Mouse (Mus musculus): ENCODE data around the gene Extl1. TPM values are rescaled to one million over a fixed set of nuclear protein-coding genes. Genes with fewer than 3 reads are reported as not detected.
A peak's percentile ranks its signal among the peaks of the same experiment; 100 is the strongest.

Gene Extl1
- polyA plus RNA-seq, 1 experiment from 2014 or later: 0.38 TPM

GRCm38 (mm10) chr4:134362586-134362985 is 21.1 kb downstream of the Extl1 start:
- peaks cover 2% of the 10 kb centered on the region for H3K4me1 ChIP-seq (ENCODE audit: control insufficient read depth, insufficient read depth, low read length)
- no peak overlapping the region for H3K4me2 ChIP-seq (ENCODE audit: low read depth, low read length)
- DNase-seq (ENCODE audit: low spot score) (peak; percentile 41), ATAC-seq (replicated peaks; ENCODE audit: insufficient number of reproducible peaks, low FRiP score, low TSS enrichment, low read depth) (no peak)
- no peaks in the 10 kb centered on the region for H3K27me3 ChIP-seq (ENCODE audit: control insufficient read depth, insufficient read depth, low read length)
- H3K4me3 ChIP-seq (ENCODE audit: low read depth, low read length): no peak overlapping the region
- no peak overlapping the region for H3K9ac ChIP-seq (replicated peaks; ENCODE audit: low read length)
- H3K27ac ChIP-seq (replicated peaks; ENCODE audit: low read depth, low read length): no peak overlapping the region
- no peaks in the 10 kb centered on the region for H3K9me3 ChIP-seq (replicated peaks; ENCODE audit: control insufficient read depth, low read length)
- no peaks in the 10 kb centered on the region for H3K36me3 ChIP-seq (replicated peaks; ENCODE audit: control insufficient read depth, insufficient read depth, low read depth, low read length)
- 21% methylated on average over 9 of the region's 9 CpGs for WGBS

GRCm38 (mm10) chr4:134362124-134362523 is 21.5 kb downstream of the Extl1 start:
- Histone ChIP-seq H3K27me3 (ENCODE audit: control insufficient read depth, insufficient read depth, low read length) (0 out of 2 replicates have a peak, but pooled peaks cover 2% of the 10 kb centered on the region), H3K9ac (replicated peaks; ENCODE audit: low read length) (no peak overlapping the region), H3K36me3 (replicated peaks; ENCODE audit: control insufficient read depth, insufficient read depth, low read depth, low read length) (no peaks in the 10 kb centered on the region), H3K4me3 (ENCODE audit: low read depth, low read length) (no peak overlapping the region), H3K4me2 (ENCODE audit: low read depth, low read length) (no peak overlapping the region), H3K4me1 (ENCODE audit: control insufficient read depth, insufficient read depth, low read length) (peaks cover 3% of the 10 kb centered on the region), H3K9me3 (replicated peaks; ENCODE audit: control insufficient read depth, low read length) (no peaks in the 10 kb centered on the region), H3K27ac (replicated peaks; ENCODE audit: low read depth, low read length) (no peak overlapping the region)
- ATAC-seq (replicated peaks; ENCODE audit: insufficient number of reproducible peaks, low FRiP score, low TSS enrichment, low read depth) (no peak), DNase-seq (ENCODE audit: low spot score) (no peak)
- WGBS: 62% methylated on average over 9 of the region's 9 CpGs

GRCm38 (mm10) chr4:134361215-134361614 is 22.4 kb downstream of the Extl1 start:
- Histone ChIP-seq H3K4me2 (ENCODE audit: low read depth, low read length) (no peak overlapping the region), H3K27ac (replicated peaks; ENCODE audit: low read depth, low read length) (no peak overlapping the region), H3K4me1 (ENCODE audit: control insufficient read depth, insufficient read depth, low read length) (peaks cover 5% of the 10 kb centered on the region), H3K9me3 (replicated peaks; ENCODE audit: control insufficient read depth, low read length) (no peaks in the 10 kb centered on the region), H3K4me3 (ENCODE audit: low read depth, low read length) (no peak overlapping the region), H3K36me3 (replicated peaks; ENCODE audit: control insufficient read depth, insufficient read depth, low read depth, low read length) (no peaks in the 10 kb centered on the region), H3K9ac (replicated peaks; ENCODE audit: low read length) (no peak overlapping the region), H3K27me3 (ENCODE audit: control insufficient read depth, insufficient read depth, low read length) (0 out of 2 replicates have a peak, but pooled peaks cover 2% of the 10 kb centered on the region)
- DNase-seq (ENCODE audit: low spot score) (peak; percentile 44), ATAC-seq (replicated peaks; ENCODE audit: insufficient number of reproducible peaks, low FRiP score, low TSS enrichment, low read depth) (no peak)
- 35% methylated on average over 5 of the region's 5 CpGs for WGBS

- Histone ChIP-seq H3K27me3 (ENCODE audit: control insufficient read depth, insufficient read depth, low read length) (0 out of 2 replicates have a peak, but pooled peaks cover 2% of the 10 kb centered on the region), H3K27ac (replicated peaks; ENCODE audit: low read depth, low read length) (no peak overlapping the region), H3K9me3 (replicated peaks; ENCODE audit: control insufficient read depth, low read length) (no peaks in the 10 kb centered on the region), H3K36me3 (replicated peaks; ENCODE audit: control insufficient read depth, insufficient read depth, low read depth, low read length) (no peaks in the 10 kb centered on the region), H3K4me3 (ENCODE audit: low read depth, low read length) (no peak overlapping the region), H3K4me1 (ENCODE audit: control insufficient read depth, insufficient read depth, low read length) (peaks cover 5% of the 10 kb centered on the region), H3K4me2 (ENCODE audit: low read depth, low read length) (no peak overlapping the region), H3K9ac (replicated peaks; ENCODE audit: low read length) (no peak overlapping the region)
- no peak for ATAC-seq (replicated peaks; ENCODE audit: insufficient number of reproducible peaks, low FRiP score, low TSS enrichment, low read depth)
- no peak for DNase-seq (ENCODE audit: low spot score)
- 87% methylated on average over 6 of the region's 6 CpGs for WGBS
Measured at GRCm38 (mm10) chr4:134359649-134360048, 24.0 kb downstream of the Extl1 start.

GRCm38 (mm10) chr4:134357461-134357771 is 26.2 kb downstream of the Extl1 start:
- H3K27ac ChIP-seq (replicated peaks; ENCODE audit: low read depth, low read length): no peak overlapping the region
- ATAC-seq (replicated peaks; ENCODE audit: insufficient number of reproducible peaks, low FRiP score, low TSS enrichment, low read depth) (no peak), DNase-seq (ENCODE audit: low spot score) (no peak)
- H3K27me3 ChIP-seq (ENCODE audit: control insufficient read depth, insufficient read depth, low read length): 0 out of 2 replicates have a peak, but pooled peaks cover 2% of the 10 kb centered on the region
- no peaks in the 10 kb centered on the region for H3K9me3 ChIP-seq (replicated peaks; ENCODE audit: control insufficient read depth, low read length)
- no peak overlapping the region; the same call in 1 of the 2 replicates for H3K4me2 ChIP-seq (ENCODE audit: low read depth, low read length)
- 43% methylated on average over 17 of the region's 17 CpGs for WGBS
- H3K4me3 ChIP-seq (ENCODE audit: low read depth, low read length): no peak overlapping the region
- H3K4me1 ChIP-seq (ENCODE audit: control insufficient read depth, insufficient read depth, low read length): peaks cover 3% of the 10 kb centered on the region; the same call in 1 of the 2 replicates
- no peak overlapping the region for H3K9ac ChIP-seq (replicated peaks; ENCODE audit: low read length)
- H3K36me3 ChIP-seq (replicated peaks; ENCODE audit: control insufficient read depth, insufficient read depth, low read depth, low read length): no peaks in the 10 kb centered on the region

GRCm38 (mm10) chr4:134356591-134357460 is 26.8 kb downstream of the Extl1 start:
- Histone ChIP-seq H3K36me3 (replicated peaks; ENCODE audit: control insufficient read depth, insufficient read depth, low read depth, low read length) (no peaks in the 10 kb centered on the region), H3K4me1 (ENCODE audit: control insufficient read depth, insufficient read depth, low read length) (peaks cover 4% of the 10 kb centered on the region), H3K4me2 (ENCODE audit: low read depth, low read length) (peak overlapping the region; percentile 20; the same call in 1 of the 2 replicates), H3K9ac (replicated peaks; ENCODE audit: low read length) (no peak overlapping the region), H3K9me3 (replicated peaks; ENCODE audit: control insufficient read depth, low read length) (no peaks in the 10 kb centered on the region), H3K27me3 (ENCODE audit: control insufficient read depth, insufficient read depth, low read length) (0 out of 2 replicates have a peak, but pooled peaks cover 2% of the 10 kb centered on the region), H3K4me3 (ENCODE audit: low read depth, low read length) (no peak overlapping the region), H3K27ac (replicated peaks; ENCODE audit: low read depth, low read length) (no peak overlapping the region)
- ATAC-seq (replicated peaks; ENCODE audit: insufficient number of reproducible peaks, low FRiP score, low TSS enrichment, low read depth): 0 out of 2 replicates have a peak, but pooled peaks have one; percentile 8
- DNase-seq (ENCODE audit: low spot score): peak; percentile 84
- WGBS: 22% methylated on average over 22 of the region's 22 CpGs

GRCm38 (mm10) chr4:134355841-134356452 is 27.7 kb downstream of the Extl1 start:
- no peak overlapping the region for H3K4me2 ChIP-seq (ENCODE audit: low read depth, low read length)
- H3K27ac ChIP-seq (replicated peaks; ENCODE audit: low read depth, low read length): no peak overlapping the region
- H3K9me3 ChIP-seq (replicated peaks; ENCODE audit: control insufficient read depth, low read length): no peaks in the 10 kb centered on the region
- peaks cover 6% of the 10 kb centered on the region for H3K4me1 ChIP-seq (ENCODE audit: control insufficient read depth, insufficient read depth, low read length)
- no peak overlapping the region for H3K4me3 ChIP-seq (ENCODE audit: low read depth, low read length)
- WGBS: 47% methylated on average over 16 of the region's 16 CpGs
- H3K36me3 ChIP-seq (replicated peaks; ENCODE audit: control insufficient read depth, insufficient read depth, low read depth, low read length): no peaks in the 10 kb centered on the region
- ATAC-seq (replicated peaks; ENCODE audit: insufficient number of reproducible peaks, low FRiP score, low TSS enrichment, low read depth): no peak
- DNase-seq (ENCODE audit: low spot score): no peak
- H3K27me3 ChIP-seq (ENCODE audit: control insufficient read depth, insufficient read depth, low read length): 0 out of 2 replicates have a peak, but pooled peaks cover 2% of the 10 kb centered on the region
- no peak overlapping the region for H3K9ac ChIP-seq (replicated peaks; ENCODE audit: low read length)
